Mouse (Mus musculus): ENCODE data around the gene Zfand3.

DNA sequence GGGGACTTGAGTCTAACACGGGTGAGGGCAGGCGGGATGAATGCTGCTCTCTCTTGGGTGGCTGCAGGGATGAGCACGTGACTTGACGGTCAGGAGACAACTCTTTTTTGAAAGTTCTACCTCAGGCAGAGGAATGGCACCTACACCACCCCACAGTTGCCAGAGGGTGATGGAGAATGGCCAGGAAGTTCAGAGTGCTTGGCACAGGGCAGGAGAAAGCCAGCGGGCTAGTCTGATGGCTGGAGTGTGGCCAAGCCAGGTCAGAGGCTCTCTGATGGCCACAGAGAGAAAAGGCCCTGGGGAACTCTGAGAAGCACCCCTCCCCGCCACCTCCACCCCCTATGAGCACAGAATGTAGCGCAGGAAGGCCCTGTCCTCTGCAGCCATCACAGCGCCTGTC is 205.7 kb downstream of the Zfand3 start:
- TF ChIP-seq POLR2A (IDR thresholded peaks at IDR 0.05; ENCODE audit: insufficient read length, low read depth): no peak
- no peak for TF ChIP-seq E2F4 (IDR thresholded peaks at IDR 0.05; ENCODE audit: insufficient read depth)
- TF ChIP-seq USF1 (IDR thresholded peaks at IDR 0.05; ENCODE audit: low read depth): no peak
- no peak for TF ChIP-seq MAX (IDR thresholded peaks at IDR 0.05; ENCODE audit: low read depth)
